ENCODE assay signal across 9 mouse cellular contexts in the genomic region with DNA sequence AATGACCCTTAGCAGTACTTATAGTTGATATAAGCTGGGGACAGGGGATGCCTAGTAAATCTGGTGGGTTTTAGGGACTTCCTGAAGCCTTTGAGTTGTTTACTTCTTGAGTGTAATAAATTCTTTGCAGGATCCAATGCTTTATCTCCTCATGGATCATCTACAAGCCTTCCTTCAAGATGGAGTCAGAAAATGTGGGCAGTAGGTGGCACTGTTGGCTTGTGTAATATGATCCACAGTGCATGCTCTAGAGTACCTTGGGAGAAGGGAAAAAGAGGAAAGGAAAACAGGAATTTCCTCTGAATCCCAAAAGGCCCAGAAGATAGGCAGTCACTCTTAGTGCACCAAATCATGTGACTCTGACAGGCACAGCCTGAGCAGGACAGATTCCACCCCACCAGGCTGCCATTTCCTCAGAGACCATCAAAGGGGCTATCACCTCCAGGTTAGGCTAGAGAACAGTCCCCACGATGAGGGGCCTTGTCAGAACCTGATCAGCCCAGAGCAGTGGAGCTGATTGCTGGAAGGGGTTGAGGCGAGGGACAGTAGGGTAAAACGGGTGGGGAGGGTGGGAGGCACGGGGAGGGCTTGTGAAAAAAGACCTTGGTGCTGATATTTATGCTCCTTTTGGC. TPM values are rescaled to one million over a fixed set of nuclear protein-coding genes. Genes with fewer than 3 reads are reported as not detected.
DNase-seq lines count a peak whose midpoint lies in the region; ATAC-seq and TF ChIP-seq lines count a peak whose summit lies in the region.
"Had no signal": no experiment of that assay in that cellular context is flagged by ENCODE, and none has a peak within 500 bp of the region (broad histone marks: within the 10 kb centered on the region; RNA-seq: fewer than 3 reads in every experiment).

No protein-coding gene starts in this region.

- no peaks in the 10 kb centered on the region for H3K27me3 ChIP-seq in intestine, embryonic 14.5 days (replicated peaks; ENCODE audit: control insufficient read depth, insufficient read depth, low read length)
- no peaks in the 10 kb centered on the region for H3K27me3 ChIP-seq in midbrain, postnatal 0 days (ENCODE audit: insufficient read depth, low read length)

- H3K4me2 ChIP-seq in intestine, embryonic 14.5 days (ENCODE audit: low read length): no peak overlapping the region
- H3K4me2 ChIP-seq in midbrain, postnatal 0 days (ENCODE audit: low read depth, low read length, poor library complexity, severe bottlenecking): no peak overlapping the region

- 64% methylated on average over 4 of the region's 4 CpGs for WGBS in intestine, embryonic 14.5 days
- WGBS in midbrain, postnatal 0 days: 46% methylated on average over 4 of the region's 4 CpGs

- no peaks in the 10 kb centered on the region for H3K36me3 ChIP-seq in intestine, embryonic 14.5 days (ENCODE audit: control insufficient read depth, insufficient read depth, low read length)
- H3K36me3 ChIP-seq in midbrain, postnatal 0 days (ENCODE audit: insufficient read depth, low read length): peaks cover 6% of the 10 kb centered on the region; the same call in 1 of the 2 replicates

- no peak overlapping the region for H3K27ac ChIP-seq in intestine, embryonic 14.5 days (ENCODE audit: low read depth)
- no peak overlapping the region for H3K27ac ChIP-seq in left cerebral cortex, adult 2 months
- H3K27ac ChIP-seq in midbrain, postnatal 0 days (ENCODE audit: low read depth, low read length): no peak overlapping the region

- H3K9me3 ChIP-seq in intestine, embryonic 14.5 days (ENCODE audit: control insufficient read depth, low read length): no peaks in the 10 kb centered on the region
- no peaks in the 10 kb centered on the region for H3K9me3 ChIP-seq in midbrain, postnatal 0 days (ENCODE audit: low read length)

- H3K4me1 ChIP-seq in intestine, embryonic 14.5 days (replicated peaks; ENCODE audit: control insufficient read depth, insufficient read depth, low read length): no peaks in the 10 kb centered on the region
- H3K4me1 ChIP-seq in midbrain, postnatal 0 days (ENCODE audit: insufficient read depth, low read length): no peaks in the 10 kb centered on the region

- TF ChIP-seq CTCF in left cerebral cortex, adult 2 months (IDR thresholded peaks at IDR 0.05): peak; percentile 62
- TF ChIP-seq CTCF in midbrain, postnatal 0 days (IDR thresholded peaks at IDR 0.05): peak; percentile 83

- no peak overlapping the region for H3K4me3 ChIP-seq in intestine, embryonic 14.5 days (ENCODE audit: low read depth, low read length)
- no peak overlapping the region for H3K4me3 ChIP-seq in left cerebral cortex, adult 2 months
- no peak overlapping the region for H3K4me3 ChIP-seq in midbrain, postnatal 0 days (ENCODE audit: low read depth, low read length)
- H3K4me3 ChIP-seq: erythroblast, embryonic 14.5 days had no signal

- no peak for ATAC-seq in CD4-positive, CD25-positive, alpha-beta regulatory T cell, adult 4 months
- 0 out of 2 replicates have a peak, but pooled peaks have one; percentile 37 for ATAC-seq in intestine, embryonic 14.5 days (replicated peaks; ENCODE audit: low FRiP score, low TSS enrichment, low read depth)
- ATAC-seq in midbrain, postnatal 0 days (ENCODE audit: low FRiP score): peak; percentile 80

- intact Hi-C loops in left cerebral cortex, adult 2 months (cut with DNase I): loop anchor here (2.0 to 10.0 kb wide), 4 partner anchors 129 to 864 kb away; a partner anchor contains a TSS

- H3K9ac ChIP-seq in intestine, embryonic 14.5 days (ENCODE audit: low read length): no peak overlapping the region
- H3K9ac ChIP-seq in midbrain, postnatal 0 days (replicated peaks; ENCODE audit: low read length, poor library complexity, severe bottlenecking): no peak overlapping the region

- peak; percentile 24 for DNase-seq in CD4-positive, CD25-positive, alpha-beta regulatory T cell, adult 2 months (ENCODE audit: low read depth, low spot score)
- peak; percentile 34 for DNase-seq in adipocyte (ENCODE audit: low spot score)
- DNase-seq in embryo, embryonic 9.5 days (ENCODE audit: extremely low spot score): peak; percentile 63
- peak; percentile 73 for DNase-seq in intestine, embryonic 14.5 days (ENCODE audit: low spot score)
- peak; percentile 71 to 72 for DNase-seq in left cerebral cortex, adult 2 months (ENCODE audit: extremely low spot score in 1 of 2, low spot score in 2 of 2)
- DNase-seq in midbrain, postnatal 0 days (ENCODE audit: low spot score): peak; percentile 88
- no peak for DNase-seq in spleen, postnatal 36 days (ENCODE audit: low spot score in 2 of 2)

RNA-seq across cellular contexts. Expression of a gene that starts 11.3 kb away (rescaled TPM):
- polyA plus RNA-seq in CD4-positive, CD25-positive, alpha-beta regulatory T cell, adult 4 months (2017; shearing (Covaris generic)): 1 to 10 TPM; 4.1 to 6.8 TPM
- 9.8 and 10.7 TPM in 2 replicates for polyA plus RNA-seq in intestine, embryonic 14.5 days (2014; fragmentation: Nextera tagmentation; extraction: Ambion mirVana)
- 10 to 100 TPM in 1 of 2 experiments, 1 to 10 TPM in 1; 10.0 to 10.8 TPM for total RNA-seq in left cerebral cortex, adult 2 months (2021)
- total RNA-seq in midbrain, postnatal 0 days (2014; rRNA removed): 30.0 and 34.2 TPM in 2 replicates
- 25.5 and 26.6 TPM in 2 replicates for polyA plus RNA-seq in midbrain, postnatal 0 days (2015; fragmentation: Nextera tagmentation; extraction: Ambion mirVana)

RNA-seq across cellular contexts. Expression of a gene that starts 54.2 kb away (rescaled TPM):
- polyA plus RNA-seq in CD4-positive, CD25-positive, alpha-beta regulatory T cell, adult 4 months (2017; shearing (Covaris generic)): not detected
- not detected in 2 replicates for polyA plus RNA-seq in intestine, embryonic 14.5 days (2014; fragmentation: Nextera tagmentation; extraction: Ambion mirVana)
- not detected for total RNA-seq in left cerebral cortex, adult 2 months (2021)
- not detected in 2 replicates for total RNA-seq in midbrain, postnatal 0 days (2014; rRNA removed)
- not detected in 2 replicates for polyA plus RNA-seq in midbrain, postnatal 0 days (2015; fragmentation: Nextera tagmentation; extraction: Ambion mirVana)
- polyA plus RNA-seq: erythroblast, embryonic 14.5 days had no signal

Comparison
In these comparisons a context has a peak if more than half of its experiments do, and no peak if none do; other contexts are left out.
1. DNase-seq: peak in CD4-positive, CD25-positive, alpha-beta regulatory T cell, adult 2 months (single experiment), adipocyte (single experiment), embryo, embryonic 9.5 days (single experiment), intestine, embryonic 14.5 days (single experiment), left cerebral cortex, adult 2 months (2 of 2) and midbrain, postnatal 0 days (single experiment); none in spleen, postnatal 36 days (0 of 2).